Mouse (Mus musculus) midbrain, embryonic 16.5 days (tissue): ENCODE measurements around the gene Arhgap22. TPM values are rescaled to one million over a fixed set of nuclear protein-coding genes. Genes with fewer than 3 reads are reported as not detected.

Experiments used
- ATAC-seq: fragments of 200-750 bp; cut with Nextera tagmentation; 2 replicates; pipeline ENCODE4 v1.8.0; 2017; ENCODE audit warnings: moderate TSS enrichment
- H3K27ac ChIP-seq: fragments of 300-500 bp; sonication (generic); 2 replicates; pipeline ENCODE4 v1.5.1; 2014; ENCODE audit warnings: mild to moderate bottlenecking, low read length, mixed read lengths
- H3K27me3 ChIP-seq: fragments of 300-500 bp; sonication (generic); 2 replicates; pipeline ENCODE4 v1.6.1; 2014; ENCODE audit warnings: low read depth, low read length, mixed read lengths; ENCODE audit not compliant: control insufficient read depth, insufficient read depth
- H3K36me3 ChIP-seq: fragments of 300-500 bp; sonication (generic); 2 replicates; pipeline ENCODE4 v1.6.1; 2014; ENCODE audit warnings: mild to moderate bottlenecking, low read length, moderate library complexity, mixed read lengths; ENCODE audit not compliant: control insufficient read depth, insufficient read depth
- H3K4me1 ChIP-seq: fragments of 300-500 bp; sonication (generic); 2 replicates; pipeline ENCODE4 v1.6.1; 2014; ENCODE audit warnings: mild to moderate bottlenecking, low read length, mixed read lengths; ENCODE audit not compliant: control insufficient read depth, insufficient read depth
- H3K4me2 ChIP-seq: fragments of 300-500 bp; sonication (generic); 2 replicates; pipeline ENCODE4 v1.6.1; 2014; ENCODE audit warnings: mild to moderate bottlenecking, low read length, mixed read lengths
- H3K4me3 ChIP-seq: fragments of 300-500 bp; sonication (generic); 2 replicates; pipeline ENCODE4 v1.5.1; 2014; ENCODE audit warnings: low read depth, mild to moderate bottlenecking, low read length, moderate library complexity, mixed read lengths
- H3K9ac ChIP-seq: fragments of 300-500 bp; sonication (generic); 2 replicates; pipeline ENCODE4 v1.6.1; 2014; ENCODE audit warnings: low read depth, low read length, mixed read lengths
- H3K9me3 ChIP-seq: fragments of 300-500 bp; sonication (generic); replicated peaks from 2 replicates; pipeline ENCODE4 v1.6.1; 2014; ENCODE audit warnings: mild to moderate bottlenecking, low read length, mixed read lengths; ENCODE audit not compliant: control insufficient read depth, poor library complexity, severe bottlenecking
- WGBS: fragments of 180-500 bp; shearing (Covaris S2); extraction: QIAGEN DNeasy Blood & Tissue Kit; methylation state at CpG from one replicate; pipeline ENCODE4 v1.1.7; 2014; 5-methylcytosine and 5-hydroxymethylcytosine counted together
- polyA plus RNA-seq: library from polyadenylated mRNA; unstranded; fragments of >200 nt; fragmentation: Nextera tagmentation; extraction: Ambion mirVana; gene quantifications from 2 replicates; pipeline ENCODE4 v1.2.1, GENCODE M21; 2015

The Arhgap22 gene
- polyA plus RNA-seq, 1 experiment from 2014 or later, result 2.6 TPM

DNA sequence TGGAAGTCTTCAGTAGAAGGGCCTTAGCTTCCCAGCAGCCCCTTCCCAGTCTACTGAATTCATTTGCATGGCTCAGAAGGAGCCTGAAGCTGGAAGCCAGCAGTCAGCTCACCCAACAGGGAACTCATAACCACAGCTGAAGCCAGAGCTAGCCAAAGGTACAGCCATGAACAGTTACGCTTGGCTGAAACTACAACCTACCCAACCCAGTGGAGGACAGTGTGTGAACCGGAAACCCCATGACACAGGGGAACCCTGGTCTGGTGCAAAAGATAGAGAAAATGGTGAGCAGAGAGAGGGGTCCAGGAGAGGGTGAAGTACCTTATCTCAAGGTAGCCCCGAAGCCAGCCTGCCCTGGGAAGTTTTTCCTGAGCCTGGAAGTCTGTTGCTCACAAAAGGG is 17.5 kb downstream of the Arhgap22 start:
- ATAC-seq, result no peak
- no peak overlapping the region for H3K4me3 ChIP-seq
- H3K9me3 ChIP-seq, result no peaks in the 10 kb centered on the region
- no peak overlapping the region for H3K4me2 ChIP-seq
- no peaks in the 10 kb centered on the region for H3K36me3 ChIP-seq
- no peak overlapping the region for H3K9ac ChIP-seq
- no peak overlapping the region for H3K27ac ChIP-seq
- no peaks in the 10 kb centered on the region for H3K27me3 ChIP-seq
- no peaks in the 10 kb centered on the region for H3K4me1 ChIP-seq
- 89% methylated on average over 3 of the region's 3 CpGs for WGBS

- no peaks in the 10 kb centered on the region for H3K36me3 ChIP-seq
- no peak for ATAC-seq
- WGBS, result 70% methylated on average over 4 of the region's 5 CpGs
Observed at GRCm38 (mm10) chr14:33232048-33232447, 18.2 kb downstream of the Arhgap22 start.

DNA sequence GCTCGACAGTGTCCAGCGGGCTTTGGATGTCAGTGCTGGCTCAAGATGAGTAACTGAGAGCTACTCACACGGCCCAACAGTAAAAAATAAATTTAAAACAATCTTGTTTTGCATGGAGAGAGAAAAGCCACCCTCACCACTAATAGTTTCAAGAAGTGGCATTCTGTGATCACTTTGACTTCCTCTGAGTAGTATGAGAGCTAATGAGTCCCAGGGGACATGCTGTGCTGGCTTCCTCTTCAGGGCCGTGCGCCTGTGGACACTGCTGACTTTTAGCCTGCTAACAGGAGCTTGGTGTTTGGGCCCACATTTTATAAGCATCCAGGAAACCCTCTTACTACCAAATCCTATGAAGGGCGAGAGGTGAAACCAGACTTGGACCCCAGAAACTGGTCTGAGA is 21.8 kb downstream of the Arhgap22 start:
- no peaks in the 10 kb centered on the region for H3K27me3 ChIP-seq
- WGBS, result 76% methylated on average over 6 of the region's 6 CpGs
- H3K9me3 ChIP-seq, result no peaks in the 10 kb centered on the region
- H3K9ac ChIP-seq, result no peak overlapping the region
- H3K4me1 ChIP-seq, result no peaks in the 10 kb centered on the region
- ATAC-seq, result no peak
- no peak overlapping the region for H3K4me2 ChIP-seq
- no peak overlapping the region for H3K4me3 ChIP-seq
- no peaks in the 10 kb centered on the region for H3K36me3 ChIP-seq
- no peak overlapping the region for H3K27ac ChIP-seq

More at GRCm38 (mm10) chr14:33232048-33232447, 18.2 kb downstream of the Arhgap22 start:
- Histone ChIP-seq H3K4me1 (no peaks in the 10 kb centered on the region), H3K27me3 (no peaks in the 10 kb centered on the region), H3K4me3 (no peak overlapping the region), H3K4me2 (no peak overlapping the region), H3K9ac (no peak overlapping the region), H3K27ac (no peak overlapping the region), H3K9me3 (no peaks in the 10 kb centered on the region)

DNA sequence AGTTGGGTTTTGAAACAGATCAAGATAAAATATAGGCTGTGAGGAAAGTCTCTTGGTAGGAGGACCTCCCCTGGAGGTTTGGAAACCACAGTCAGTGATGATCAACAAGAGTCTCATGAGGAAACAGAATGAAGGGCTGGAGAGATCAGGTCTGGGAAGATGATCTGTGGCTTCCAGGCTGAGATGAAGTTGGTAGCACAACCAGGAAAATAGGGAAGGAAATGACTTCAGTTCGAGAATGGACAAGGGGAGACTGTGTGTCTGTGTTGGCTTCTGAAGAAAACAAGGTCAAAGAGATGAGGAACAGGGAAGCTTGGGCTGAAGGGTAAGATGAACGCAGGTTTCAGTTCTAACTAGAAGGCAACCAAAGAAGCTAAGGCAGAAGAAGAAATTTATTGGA is 26.6 kb downstream of the Arhgap22 start:
- no peak overlapping the region for H3K27ac ChIP-seq
- H3K9me3 ChIP-seq, result no peaks in the 10 kb centered on the region
- no peaks in the 10 kb centered on the region for H3K27me3 ChIP-seq
- H3K4me1 ChIP-seq, result no peaks in the 10 kb centered on the region
- H3K4me3 ChIP-seq, result no peak overlapping the region
- no peaks in the 10 kb centered on the region for H3K36me3 ChIP-seq
- no peak overlapping the region for H3K9ac ChIP-seq
- ATAC-seq, result no peak
- no peak overlapping the region for H3K4me2 ChIP-seq
- WGBS, result 76% methylated on average over 2 of the region's 2 CpGs

DNA sequence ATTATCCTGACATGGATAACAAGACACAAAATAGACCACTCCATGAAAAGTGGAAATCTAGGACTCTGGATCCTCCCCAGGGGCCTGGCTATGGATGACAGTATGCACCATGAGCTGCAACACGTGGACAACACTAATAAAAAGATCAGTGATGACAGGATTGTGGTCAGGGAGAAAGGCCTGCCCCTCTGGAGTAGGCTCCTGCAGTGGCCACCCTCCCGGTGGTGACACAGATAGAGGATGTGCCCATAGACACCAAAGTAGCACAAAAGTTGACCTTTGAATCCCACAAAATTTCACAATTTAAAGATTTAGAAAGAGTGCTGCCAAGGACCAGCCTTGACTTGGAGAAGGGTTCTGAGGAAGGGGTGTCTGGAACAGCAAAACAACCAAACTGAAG is 29.4 kb downstream of the Arhgap22 start:
- Histone ChIP-seq H3K4me1 (no peaks in the 10 kb centered on the region), H3K27me3 (no peaks in the 10 kb centered on the region), H3K4me3 (no peak overlapping the region), H3K27ac (no peak overlapping the region), H3K36me3 (no peaks in the 10 kb centered on the region), H3K9ac (no peak overlapping the region), H3K4me2 (no peak overlapping the region), H3K9me3 (no peaks in the 10 kb centered on the region)
- no peak for ATAC-seq
- WGBS, result 61% methylated on average over 2 of the region's 2 CpGs

- Histone ChIP-seq H3K9me3 (no peaks in the 10 kb centered on the region), H3K4me1 (no peaks in the 10 kb centered on the region), H3K4me2 (no peak overlapping the region), H3K27ac (no peak overlapping the region), H3K9ac (no peak overlapping the region), H3K36me3 (no peaks in the 10 kb centered on the region), H3K27me3 (no peaks in the 10 kb centered on the region; the same call in 1 of the 2 replicates), H3K4me3 (no peak overlapping the region)
- no peak for ATAC-seq
- 63% methylated on average over 3 of the region's 3 CpGs for WGBS
Observed at GRCm38 (mm10) chr14:33244519-33244918, 30.7 kb downstream of the Arhgap22 start.

DNA sequence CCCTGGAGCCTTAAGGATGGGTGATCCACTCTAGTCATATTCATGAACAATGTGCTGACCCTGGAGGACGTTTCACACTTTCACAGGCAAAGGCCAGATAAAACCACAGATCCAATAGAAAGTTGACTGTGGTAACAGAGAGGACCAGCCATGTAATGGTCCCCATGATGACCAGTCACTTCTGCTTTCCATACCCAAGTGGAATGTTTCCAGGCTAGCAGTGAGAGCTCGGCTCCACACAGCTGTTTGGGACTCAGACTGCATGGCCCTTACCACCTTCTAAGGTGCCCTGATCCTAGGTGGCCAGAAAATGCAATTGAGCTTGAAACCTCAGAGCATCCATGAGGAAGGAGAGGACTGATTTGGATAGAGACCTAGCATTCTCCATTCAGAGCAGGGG is 31.1 kb downstream of the Arhgap22 start:
- Histone ChIP-seq H3K4me1 (no peaks in the 10 kb centered on the region; the same call in 1 of the 2 replicates), H3K36me3 (no peaks in the 10 kb centered on the region), H3K27ac (no peak overlapping the region), H3K4me3 (no peak overlapping the region), H3K9me3 (no peaks in the 10 kb centered on the region), H3K4me2 (no peak overlapping the region), H3K9ac (no peak overlapping the region), H3K27me3 (no peaks in the 10 kb centered on the region; the same call in 1 of the 2 replicates)
- no peak for ATAC-seq
- WGBS, result 65% methylated on average over 2 of the region's 2 CpGs

DNA sequence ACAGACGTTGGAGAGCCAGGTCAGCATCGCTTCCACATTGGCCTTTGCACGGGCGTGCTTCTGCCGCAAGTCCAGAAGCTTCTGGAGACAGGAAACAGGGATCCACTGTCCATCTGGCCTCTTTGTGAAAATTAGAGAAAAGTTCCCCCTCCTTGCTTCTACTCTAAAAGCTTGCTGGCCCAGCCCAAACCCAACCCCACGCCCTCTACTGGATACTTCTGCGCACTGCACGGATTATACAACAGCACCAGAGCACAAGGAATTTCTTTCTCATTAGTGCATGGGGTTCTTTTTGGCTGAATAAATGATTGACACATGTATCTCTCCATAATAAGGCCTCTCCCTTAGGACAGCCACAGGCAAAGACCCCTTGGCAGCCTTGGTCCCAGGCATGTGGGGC is 32.6 kb downstream of the Arhgap22 start:
- ATAC-seq, result no peak
- Histone ChIP-seq H3K27me3 (peaks cover under 1% of the 10 kb centered on the region), H3K4me1 (peaks cover 12% of the 10 kb centered on the region), H3K4me2 (no peak overlapping the region), H3K4me3 (no peak overlapping the region), H3K9ac (no peak overlapping the region), H3K27ac (no peak overlapping the region), H3K36me3 (no peaks in the 10 kb centered on the region), H3K9me3 (no peaks in the 10 kb centered on the region)
- WGBS, result 27% methylated on average over 8 of the region's 8 CpGs

DNA sequence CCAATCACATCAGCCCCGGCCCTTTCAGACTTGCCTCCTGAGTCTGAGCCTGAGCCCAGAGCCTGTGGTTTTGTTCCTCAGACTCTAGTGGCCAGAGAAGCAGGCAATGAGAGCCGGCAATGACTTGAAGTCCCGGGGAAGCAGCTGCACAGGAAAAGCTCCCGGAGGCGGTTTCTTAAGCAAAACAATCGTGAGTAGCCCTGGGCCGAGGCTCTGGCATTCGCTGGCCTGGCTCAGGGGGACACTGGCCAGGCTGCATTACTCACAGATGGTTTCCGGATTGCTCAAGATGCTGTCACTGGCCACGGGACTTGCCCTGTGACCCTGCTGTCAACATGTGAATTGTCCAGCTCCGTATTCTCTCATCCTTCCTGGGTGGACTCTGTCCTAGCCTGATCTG is 33.8 kb downstream of the Arhgap22 start:
- Histone ChIP-seq H3K4me2 (no peak overlapping the region), H3K4me1 (peaks cover 12% of the 10 kb centered on the region), H3K4me3 (no peak overlapping the region), H3K27me3 (peaks cover 3% of the 10 kb centered on the region), H3K36me3 (no peaks in the 10 kb centered on the region), H3K9me3 (no peaks in the 10 kb centered on the region), H3K27ac (no peak overlapping the region), H3K9ac (no peak overlapping the region)
- 36% methylated on average over 11 of the region's 11 CpGs for WGBS
- no peak for ATAC-seq

- Histone ChIP-seq H3K27me3 (peaks cover 3% of the 10 kb centered on the region), H3K27ac (no peak overlapping the region), H3K4me1 (peaks cover 12% of the 10 kb centered on the region), H3K4me2 (no peak overlapping the region), H3K4me3 (no peak overlapping the region), H3K9ac (no peak overlapping the region), H3K9me3 (no peaks in the 10 kb centered on the region), H3K36me3 (no peaks in the 10 kb centered on the region)
- ATAC-seq, result no peak
- WGBS, result 80% methylated on average over 5 of the region's 5 CpGs
Observed at GRCm38 (mm10) chr14:33248741-33249140, 34.9 kb downstream of the Arhgap22 start.
